Mouse (Mus musculus) kidney, adult 2 months (tissue): ENCODE data around the gene Sirt1.

Experiments
- CTCF ChIP-seq: fragments of 200-500 bp; conservative IDR thresholded peaks from 2 replicates; pipeline ENCODE4 v1.5.1; 2011; ENCODE audit warnings: low read depth, mild to moderate bottlenecking, control low read depth, low read length, moderate library complexity, mixed read lengths; ENCODE audit not compliant: insufficient read depth, insufficient read length
- POLR2A ChIP-seq: fragments of 200-500 bp; IDR thresholded peaks from one replicate; pipeline ENCODE4 v1.6.1; 2011; ENCODE audit warnings: low read depth, low read length, control low read depth

DNA sequence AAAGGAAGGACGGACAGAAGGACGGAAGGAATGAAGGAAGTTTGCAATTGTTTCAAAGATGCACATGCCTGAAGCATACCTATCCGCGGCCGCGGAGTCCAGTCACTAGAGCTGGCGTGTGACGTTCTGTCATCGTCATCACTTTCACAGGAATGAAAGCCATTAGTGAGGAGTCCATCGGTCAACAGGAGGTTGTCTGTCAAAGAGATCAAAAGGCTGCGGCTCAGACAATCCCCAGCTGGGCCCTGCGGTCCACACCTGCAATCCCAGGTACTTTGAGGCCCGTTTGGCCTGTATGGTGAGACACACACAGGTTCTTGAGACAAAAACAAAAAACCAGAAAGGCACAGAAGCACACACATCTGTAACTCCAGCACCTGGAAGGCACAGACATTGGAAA is 44.6 kb downstream of the Sirt1 start:
- no peak for TF ChIP-seq POLR2A
- no peak for TF ChIP-seq CTCF
